Mouse (Mus musculus): ENCODE measurements around the gene Gm21921. TPM values are rescaled to one million over a fixed set of nuclear protein-coding genes. Genes with fewer than 3 reads are reported as not detected.
"Not testable (repeated sequence)": the region's sequence is repeated elsewhere in the genome, so short reads cannot be mapped to it uniquely, and the experiment has no call there.

The Gm21921 gene
- polyA plus RNA-seq (2014; fragmentation: Nextera tagmentation; extraction: Ambion mirVana): not detected in 2 replicates

GRCm38 (mm10) chrY:24796143-24796542 lies at the start of gene Gm21921:
Gm21921 (minus strand) TSS chrY:24796243.
- not testable (repeated sequence) for H3K27me3 ChIP-seq (ENCODE audit: control insufficient read depth, insufficient read depth, low read length); H3K36me3 ChIP-seq (ENCODE audit: control insufficient read depth, insufficient read depth, low read length); H3K4me1 ChIP-seq (replicated peaks; ENCODE audit: control insufficient read depth, insufficient read depth, low read length); H3K4me3 ChIP-seq (ENCODE audit: low read depth, low read length); H3K27ac ChIP-seq (ENCODE audit: low read depth, low read length); H3K9me3 ChIP-seq (ENCODE audit: control insufficient read depth, low read length); DNase-seq (ENCODE audit: low spot score); ATAC-seq (ENCODE audit: low FRiP score); H3K4me2 ChIP-seq (replicated peaks; ENCODE audit: low read depth, low read length); H3K9ac ChIP-seq (ENCODE audit: low read depth, low read length)
- WGBS: no CpG with 5 or more reads among the region's 2 CpGs
